Mouse (Mus musculus) erythroblast, embryonic 14.5 days (primary cell): ENCODE measurements around the gene H2-M10.6.
"Not testable (repeated sequence)": the region's sequence is repeated elsewhere in the genome, so short reads cannot be mapped to it uniquely, and the experiment has no call there.

Experiments
- GATA1 ChIP-seq: IDR thresholded peaks from 2 replicates; pipeline ENCODE4 v1.6.1; 2012; ENCODE audit warnings: low read length, inconsistent platforms, mixed read lengths
- TAL1 ChIP-seq: IDR thresholded peaks from 3 replicates; pipeline ENCODE4 v1.6.1; 2012; ENCODE audit warnings: low read length, inconsistent platforms, mixed read lengths

- not testable (repeated sequence) for TF ChIP-seq TAL1, GATA1
These were observed 47.7 kb upstream of the H2-M10.6 start for GRCm38 (mm10) chr17:36764244-36764643.
